Mouse (Mus musculus) heart, postnatal 14 days (tissue): Measurements from ENCODE around the gene Eml6. TPM values are rescaled to one million over a fixed set of nuclear protein-coding genes. Genes with fewer than 3 reads are reported as not detected.

Experiments used
- DNase-seq, 2 experiments: peaks; one replicate each; pipeline ENCODE4 v3.0.0; 2021 to 2022
- intact Hi-C: fragments of 180-260 bp; cut with DNase I; formaldehyde crosslinking; loops from one replicate; pipeline ENCODE4 v1.15.1; 2025
- total RNA-seq, 2 experiments: library from RNA; stranded (reverse); gene quantifications; 2 replicates each; pipeline ENCODE4 v1.2.3; 2021

Eml6 gene
- total RNA-seq, 2 experiments from 2014 or later: 1.8 to 2.2 TPM

DNA sequence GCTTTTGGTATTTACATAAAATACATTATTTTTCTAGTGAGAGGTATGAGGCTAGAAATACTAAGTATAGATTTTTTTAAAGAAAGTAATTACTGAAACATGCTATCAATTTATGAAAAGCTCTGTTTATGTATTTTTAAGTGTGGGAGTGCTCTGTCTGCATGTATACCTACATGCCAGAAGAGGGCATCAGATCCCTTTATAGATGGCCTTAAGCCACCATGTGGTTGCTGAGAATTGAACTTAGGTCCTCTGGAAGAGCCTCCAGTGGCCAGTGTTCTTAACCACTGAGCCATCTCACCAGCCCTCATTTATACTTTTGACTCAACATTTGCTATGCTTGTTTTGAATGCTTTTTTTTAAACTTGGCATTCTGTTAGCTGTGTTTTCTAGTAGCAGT, 316.3 kb downstream of the Eml6 start:
- no peak for DNase-seq
- intact Hi-C loops: no loop called here

GRCm38 (mm10) chr11:29706845-29707244, 319.0 kb downstream of the Eml6 start:
- intact Hi-C loops: no loop called here

GRCm38 (mm10) chr11:29705263-29705662, 320.6 kb downstream of the Eml6 start:
- DNase-seq: no peak
- intact Hi-C loops: no loop called here

More at GRCm38 (mm10) chr11:29706845-29707244, 319.0 kb downstream of the Eml6 start:
- no peak for DNase-seq

GRCm38 (mm10) chr11:29702721-29703120, 323.1 kb downstream of the Eml6 start:
- intact Hi-C loops: no loop called here
- DNase-seq: peak; percentile 35 to 40

DNA sequence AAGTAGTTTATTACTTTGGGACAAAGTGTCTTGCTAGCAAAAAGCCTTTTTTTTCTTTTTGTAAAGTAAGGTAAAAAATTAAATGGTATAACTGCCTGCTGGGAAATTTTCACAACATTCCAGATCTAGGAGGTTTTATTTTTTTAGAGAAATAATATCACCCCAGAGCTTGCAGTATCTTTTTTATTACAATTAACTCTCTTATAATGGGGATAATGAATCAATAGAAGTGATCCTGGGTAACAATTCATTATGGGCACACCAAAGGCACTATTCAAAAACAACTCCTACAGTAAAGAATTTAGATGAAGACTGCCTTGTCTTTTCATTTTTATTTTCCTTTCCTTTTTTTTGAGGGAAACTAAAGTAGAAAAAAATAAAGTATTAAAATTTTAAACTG, 331.1 kb downstream of the Eml6 start:
- no peak for DNase-seq
- intact Hi-C loops: loop anchor here (5.0 to 10.0 kb wide), 3 partner anchors 67 to 330 kb away; partner anchors contain the start of genes Ccdc88a and Eml6

DNA sequence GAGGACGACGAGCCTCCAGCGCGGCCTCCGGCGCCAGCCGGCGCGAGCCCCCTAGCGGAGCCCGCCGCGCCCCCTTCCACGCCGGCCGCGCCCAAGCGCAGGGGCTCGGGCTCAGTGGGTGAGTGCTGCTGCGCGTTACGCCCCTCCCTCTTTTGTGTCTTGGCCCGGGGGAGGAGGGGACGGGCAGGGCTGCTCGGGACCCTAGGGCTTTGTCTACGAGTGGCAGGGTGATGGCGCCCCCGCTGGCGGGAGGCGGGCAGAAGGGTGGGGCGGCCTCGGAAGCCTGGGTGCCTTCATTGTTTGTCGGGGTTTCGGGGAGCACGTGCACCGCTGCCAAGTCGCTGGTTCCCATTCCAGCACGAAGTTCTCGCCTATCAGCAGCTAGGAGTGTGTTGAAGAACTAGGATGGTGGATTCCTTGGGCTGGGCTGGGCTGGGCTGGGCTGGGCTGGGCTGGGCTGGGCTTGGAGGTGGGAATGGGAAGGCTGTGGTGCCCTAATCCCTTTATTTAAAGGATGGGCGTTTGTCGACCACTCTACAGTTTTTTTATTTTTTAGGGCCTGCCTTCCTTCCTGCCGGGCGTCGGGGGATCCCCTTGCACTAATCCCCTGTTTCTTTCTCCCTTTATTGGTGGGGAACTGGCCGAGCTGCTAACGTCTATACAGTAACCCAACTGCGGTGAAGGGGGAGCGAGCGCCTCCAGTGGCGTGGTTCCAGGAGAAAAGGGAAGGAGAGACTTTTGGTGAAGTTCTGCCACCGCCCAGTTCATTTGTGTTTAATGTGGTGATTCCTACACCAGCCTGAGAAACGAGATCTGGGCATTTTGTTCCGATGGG, 332.0 kb downstream of the Eml6 start:
- peak; percentile 87 to 89 for DNase-seq
- intact Hi-C loops: loop anchor here (2.0 to 10.0 kb wide), 4 partner anchors 66 to 331 kb away; partner anchors contain the start of genes Ccdc88a, Clhc1 and Eml6

Other genes with a start within 250 kb of the Eml6 start
- gene 4931440F15Rik, start 200.4 kb downstream of the Eml6 start, total RNA-seq: 1 to 10 TPM; 1.2 to 1.8 TPM
- gene Sptbn1, start 242.1 kb upstream of the Eml6 start, total RNA-seq: 100 to 1,000 TPM; 509 to 527 TPM